ENCODE assay signal across 12 mouse cellular contexts in genomic region chr7:19316451-19317161, GRCm38 (mm10). TPM values are rescaled to one million over a fixed set of nuclear protein-coding genes. Genes with fewer than 3 reads are reported as not detected.
A peak's percentile ranks its signal among the peaks of the same experiment; 100 is the strongest.
DNase-seq lines count a peak whose midpoint lies in the region; ATAC-seq lines count a peak whose summit lies in the region.
"Had no signal": no experiment of that assay in that cellular context is flagged by ENCODE, and none has a peak within 500 bp of the region (broad histone marks: within the 10 kb centered on the region; RNA-seq: fewer than 3 reads in every experiment).

No protein-coding gene starts in this region.

- H3K27me3 ChIP-seq in forebrain, embryonic 10.5 days (ENCODE audit: poor library complexity, severe bottlenecking), result peaks cover 61% of the 10 kb centered on the region
- H3K27me3 ChIP-seq in forebrain, embryonic 15.5 days, result peaks cover 10% of the 10 kb centered on the region; the same call in 1 of the 2 replicates
- H3K27me3 ChIP-seq in neural tube, embryonic 12.5 days (replicated peaks), result peaks cover 41% of the 10 kb centered on the region
- H3K27me3 ChIP-seq in neural tube, embryonic 15.5 days (replicated peaks), result peaks cover 36% of the 10 kb centered on the region
- H3K27me3 ChIP-seq in stomach, embryonic 16.5 days (ENCODE audit: control insufficient read depth, insufficient read depth, low read length), result no peaks in the 10 kb centered on the region; the same call in none of the 2 replicates

- H3K9ac ChIP-seq in forebrain, embryonic 15.5 days (replicated peaks), result no peak overlapping the region
- 0 out of 2 replicates have a peak overlapping the region, but pooled peaks have one; percentile 13 for H3K9ac ChIP-seq in neural tube, embryonic 12.5 days
- H3K9ac ChIP-seq in neural tube, embryonic 15.5 days (replicated peaks), result no peak overlapping the region
- peak overlapping the region; percentile 11; the same call in 1 of the 2 replicates for H3K9ac ChIP-seq in stomach, embryonic 16.5 days (ENCODE audit: low read length)

- peaks cover 29% of the 10 kb centered on the region for H3K4me1 ChIP-seq in forebrain, embryonic 10.5 days
- H3K4me1 ChIP-seq in forebrain, embryonic 15.5 days, result peaks cover 14% of the 10 kb centered on the region
- H3K4me1 ChIP-seq in neural tube, embryonic 12.5 days, result peaks cover 15% of the 10 kb centered on the region
- peaks cover 13% of the 10 kb centered on the region for H3K4me1 ChIP-seq in neural tube, embryonic 15.5 days
- H3K4me1 ChIP-seq in stomach, embryonic 16.5 days (ENCODE audit: control insufficient read depth, insufficient read depth, low read length), result peaks cover 10% of the 10 kb centered on the region

- no peaks in the 10 kb centered on the region for H3K36me3 ChIP-seq in forebrain, embryonic 10.5 days (replicated peaks)
- no peaks in the 10 kb centered on the region for H3K36me3 ChIP-seq in forebrain, embryonic 15.5 days
- no peaks in the 10 kb centered on the region for H3K36me3 ChIP-seq in neural tube, embryonic 12.5 days
- no peaks in the 10 kb centered on the region for H3K36me3 ChIP-seq in neural tube, embryonic 15.5 days
- H3K36me3 ChIP-seq in stomach, embryonic 16.5 days (ENCODE audit: control insufficient read depth, insufficient read depth, low read length), result no peaks in the 10 kb centered on the region

- no peak for ATAC-seq in forebrain, embryonic 15.5 days (replicated peaks)
- ATAC-seq in neural tube, embryonic 12.5 days (ENCODE audit: low FRiP score, low read depth), result no peak
- no peak for ATAC-seq in neural tube, embryonic 15.5 days (ENCODE audit: low FRiP score)
- peak; percentile 70 to 79 for ATAC-seq in hematopoietic stem cell, adult 5-6 weeks (replicated peaks in 1 of 2; ENCODE audit: insufficient read depth in 1 of 2, low FRiP score in 2 of 2, low TSS enrichment in 1 of 2, low read depth in 1 of 2, poor library complexity in 2 of 2, severe bottlenecking in 2 of 2)
- no peak for ATAC-seq in stomach, embryonic 16.5 days (ENCODE audit: insufficient read depth, low FRiP score)
- ATAC-seq: inflammation-experienced regulatory T-cells, adult 6 months had no signal

- H3K4me2 ChIP-seq in forebrain, embryonic 15.5 days (replicated peaks), result no peak overlapping the region
- H3K4me2 ChIP-seq in neural tube, embryonic 12.5 days (replicated peaks), result no peak overlapping the region
- no peak overlapping the region for H3K4me2 ChIP-seq in neural tube, embryonic 15.5 days
- no peak overlapping the region for H3K4me2 ChIP-seq in stomach, embryonic 16.5 days (ENCODE audit: low read depth, low read length)

- 0 out of 2 replicates have a peak overlapping the region, but pooled peaks have one; percentile 40 for H3K27ac ChIP-seq in forebrain, embryonic 10.5 days
- H3K27ac ChIP-seq in forebrain, embryonic 15.5 days (replicated peaks), result no peak overlapping the region
- no peak overlapping the region for H3K27ac ChIP-seq in neural tube, embryonic 12.5 days
- no peak overlapping the region for H3K27ac ChIP-seq in neural tube, embryonic 15.5 days (replicated peaks)
- no peak overlapping the region for H3K27ac ChIP-seq in stomach, embryonic 16.5 days (ENCODE audit: low read length)

- no peaks in the 10 kb centered on the region for H3K9me3 ChIP-seq in forebrain, embryonic 10.5 days
- no peaks in the 10 kb centered on the region for H3K9me3 ChIP-seq in forebrain, embryonic 15.5 days
- no peaks in the 10 kb centered on the region for H3K9me3 ChIP-seq in neural tube, embryonic 12.5 days
- H3K9me3 ChIP-seq in neural tube, embryonic 15.5 days (replicated peaks), result no peaks in the 10 kb centered on the region
- no peaks in the 10 kb centered on the region for H3K9me3 ChIP-seq in stomach, embryonic 16.5 days (replicated peaks; ENCODE audit: control insufficient read depth, low read length)

- WGBS in forebrain, embryonic 10.5 days, result 49% methylated on average over 14 of the region's 14 CpGs
- WGBS in forebrain, embryonic 15.5 days, result 43% methylated on average over 14 of the region's 14 CpGs
- WGBS in neural tube, embryonic 12.5 days, result 49% methylated on average over 14 of the region's 14 CpGs
- WGBS in neural tube, embryonic 15.5 days, result 48% methylated on average over 14 of the region's 14 CpGs
- WGBS in stomach, embryonic 16.5 days, result 42% methylated on average over 14 of the region's 14 CpGs

- DNase-seq in forebrain, embryonic 10.5 days (ENCODE audit: extremely low spot score, low spot score), result no peak
- no peak for DNase-seq in cerebellum, adult 11-12 months
- no peak for DNase-seq in ovary, postnatal 10 days (ENCODE audit: low spot score)
- DNase-seq: thymus, adult 2 months had no signal

- H3K4me3 ChIP-seq in forebrain, embryonic 10.5 days, result no peak overlapping the region
- no peak overlapping the region for H3K4me3 ChIP-seq in forebrain, embryonic 15.5 days
- H3K4me3 ChIP-seq in neural tube, embryonic 12.5 days, result no peak overlapping the region
- H3K4me3 ChIP-seq in neural tube, embryonic 15.5 days (replicated peaks), result no peak overlapping the region
- no peak overlapping the region for H3K4me3 ChIP-seq in stomach, embryonic 16.5 days (replicated peaks; ENCODE audit: low read length)

RNA-seq across cellular contexts. Expression of gene Fosb, which starts 6.8 kb away (rescaled TPM):
- 0.10 TPM in 1 of 2 replicates, not detected in the other for polyA plus RNA-seq in forebrain, embryonic 10.5 days (2016; fragmentation: Nextera tagmentation; extraction: Ambion mirVana)
- 0.11 TPM in 2 replicates for polyA plus RNA-seq in forebrain, embryonic 15.5 days (2015; fragmentation: Nextera tagmentation; extraction: Ambion mirVana)
- 0.08 TPM in 1 of 2 replicates, not detected in the other for polyA plus RNA-seq in neural tube, embryonic 12.5 days (2016; fragmentation: Nextera tagmentation; extraction: Ambion mirVana)
- 0.09 and 0.18 TPM in 2 replicates for polyA plus RNA-seq in neural tube, embryonic 15.5 days (2015; fragmentation: Nextera tagmentation; extraction: Ambion mirVana)
- 190 and 280 TPM in 2 replicates for total RNA-seq in hematopoietic stem cell, adult 5-6 weeks (2017)
- 0.25 and 0.27 TPM in 2 replicates for polyA plus RNA-seq in stomach, embryonic 16.5 days (2015; fragmentation: Nextera tagmentation; extraction: Ambion mirVana)
- polyA plus RNA-seq: limb, embryonic 11.5 days; neural tube, embryonic 14.5 days had no signal

RNA-seq across cellular contexts. Expression of gene Ercc1, which starts 28.0 kb away (rescaled TPM):
- 95.3 and 96.1 TPM in 2 replicates for polyA plus RNA-seq in forebrain, embryonic 10.5 days (2016; fragmentation: Nextera tagmentation; extraction: Ambion mirVana)
- 94.6 and 95.4 TPM in 2 replicates for polyA plus RNA-seq in forebrain, embryonic 15.5 days (2015; fragmentation: Nextera tagmentation; extraction: Ambion mirVana)
- polyA plus RNA-seq in neural tube, embryonic 12.5 days (2016; fragmentation: Nextera tagmentation; extraction: Ambion mirVana), result 103 and 104 TPM in 2 replicates
- 78.5 and 93.5 TPM in 2 replicates for polyA plus RNA-seq in neural tube, embryonic 15.5 days (2015; fragmentation: Nextera tagmentation; extraction: Ambion mirVana)
- 20.0 and 28.0 TPM in 2 replicates for total RNA-seq in hematopoietic stem cell, adult 5-6 weeks (2017)
- polyA plus RNA-seq in stomach, embryonic 16.5 days (2015; fragmentation: Nextera tagmentation; extraction: Ambion mirVana), result 61.4 and 66.5 TPM in 2 replicates

RNA-seq across cellular contexts. Expression of gene Rtn2, which starts 34.2 kb away (rescaled TPM):
- 32.1 and 33.1 TPM in 2 replicates for polyA plus RNA-seq in forebrain, embryonic 10.5 days (2016; fragmentation: Nextera tagmentation; extraction: Ambion mirVana)
- polyA plus RNA-seq in forebrain, embryonic 15.5 days (2015; fragmentation: Nextera tagmentation; extraction: Ambion mirVana), result 123 and 127 TPM in 2 replicates
- 91.1 and 99.1 TPM in 2 replicates for polyA plus RNA-seq in neural tube, embryonic 12.5 days (2016; fragmentation: Nextera tagmentation; extraction: Ambion mirVana)
- polyA plus RNA-seq in neural tube, embryonic 15.5 days (2015; fragmentation: Nextera tagmentation; extraction: Ambion mirVana), result 105 and 121 TPM in 2 replicates
- not detected in 2 replicates for total RNA-seq in hematopoietic stem cell, adult 5-6 weeks (2017)
- polyA plus RNA-seq in stomach, embryonic 16.5 days (2015; fragmentation: Nextera tagmentation; extraction: Ambion mirVana), result 14.8 and 21.7 TPM in 2 replicates
- polyA plus RNA-seq: inflammation-experienced regulatory T-cells, adult 6 months had no signal

RNA-seq across cellular contexts. Expression of gene Ppm1n, which starts 36.7 kb away (rescaled TPM):
- polyA plus RNA-seq in forebrain, embryonic 10.5 days (2016; fragmentation: Nextera tagmentation; extraction: Ambion mirVana), result 0.41 and 0.51 TPM in 2 replicates
- polyA plus RNA-seq in forebrain, embryonic 15.5 days (2015; fragmentation: Nextera tagmentation; extraction: Ambion mirVana), result 0.19 and 0.31 TPM in 2 replicates
- polyA plus RNA-seq in neural tube, embryonic 12.5 days (2016; fragmentation: Nextera tagmentation; extraction: Ambion mirVana), result 0.20 TPM in 1 of 2 replicates, not detected in the other
- polyA plus RNA-seq in neural tube, embryonic 15.5 days (2015; fragmentation: Nextera tagmentation; extraction: Ambion mirVana), result 1.3 TPM in 2 replicates
- 0.25 TPM in 1 of 2 replicates, not detected in the other for total RNA-seq in hematopoietic stem cell, adult 5-6 weeks (2017)
- polyA plus RNA-seq in stomach, embryonic 16.5 days (2015; fragmentation: Nextera tagmentation; extraction: Ambion mirVana), result 0.17 TPM in 1 of 2 replicates, not detected in the other

RNA-seq across cellular contexts. Expression of gene Cd3eap, which starts 42.7 kb away (rescaled TPM):
- polyA plus RNA-seq in forebrain, embryonic 10.5 days (2016; fragmentation: Nextera tagmentation; extraction: Ambion mirVana), result 30.9 and 32.2 TPM in 2 replicates
- polyA plus RNA-seq in forebrain, embryonic 15.5 days (2015; fragmentation: Nextera tagmentation; extraction: Ambion mirVana), result 23.9 and 24.0 TPM in 2 replicates
- polyA plus RNA-seq in neural tube, embryonic 12.5 days (2016; fragmentation: Nextera tagmentation; extraction: Ambion mirVana), result 18.2 and 19.8 TPM in 2 replicates
- 22.2 and 23.0 TPM in 2 replicates for polyA plus RNA-seq in neural tube, embryonic 15.5 days (2015; fragmentation: Nextera tagmentation; extraction: Ambion mirVana)
- 20.9 and 23.6 TPM in 2 replicates for total RNA-seq in hematopoietic stem cell, adult 5-6 weeks (2017)
- polyA plus RNA-seq in stomach, embryonic 16.5 days (2015; fragmentation: Nextera tagmentation; extraction: Ambion mirVana), result 22.9 and 23.0 TPM in 2 replicates

Comparison
In these comparisons a context has a peak if more than half of its experiments do, and no peak if none do; other contexts are left out.
1. H3K9ac ChIP-seq: peak in neural tube, embryonic 12.5 days (single experiment) and stomach, embryonic 16.5 days (single experiment); none in forebrain, embryonic 15.5 days (single experiment) and neural tube, embryonic 15.5 days (single experiment).
2. ATAC-seq: peak in hematopoietic stem cell, adult 5-6 weeks (2 of 2); none in forebrain, embryonic 15.5 days (single experiment), neural tube, embryonic 12.5 days (single experiment), neural tube, embryonic 15.5 days (single experiment) and stomach, embryonic 16.5 days (single experiment).